Mouse (Mus musculus): ENCODE results near the gene Ctnna3. TPM values are rescaled to one million over a fixed set of nuclear protein-coding genes. Genes with fewer than 3 reads are reported as not detected.

Ctnna3 gene
- polyA plus RNA-seq, 1 experiment from 2014 or later: 1.1 TPM

DNA sequence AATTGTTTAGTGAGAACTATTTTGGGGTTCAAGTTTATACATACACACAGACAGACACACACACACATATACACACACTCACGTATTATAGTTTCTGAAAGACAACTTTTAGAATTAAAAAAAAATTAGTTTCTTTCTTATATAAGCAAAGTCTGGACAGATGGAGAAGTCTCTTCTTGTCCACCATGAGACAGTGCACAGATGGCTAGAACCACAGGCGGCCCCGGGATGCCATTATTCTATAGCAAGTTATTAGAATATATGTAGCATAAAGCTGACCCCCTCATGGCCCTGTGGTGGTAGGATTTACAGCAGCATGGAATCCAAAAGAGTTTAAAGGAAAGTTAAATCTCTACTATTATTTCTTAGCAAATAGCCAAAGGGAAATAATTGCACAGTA is 223.7 kb downstream of the Ctnna3 start:
- H3K36me3 ChIP-seq: no peaks in the 10 kb centered on the region
- no peak overlapping the region for H3K27ac ChIP-seq (replicated peaks)
- no peaks in the 10 kb centered on the region for H3K9me3 ChIP-seq
- no peak overlapping the region for H3K4me3 ChIP-seq
- ATAC-seq (replicated peaks): no peak
- no peaks in the 10 kb centered on the region for H3K4me1 ChIP-seq
- WGBS: 94% methylated on average over 3 of the region's 3 CpGs
- H3K4me2 ChIP-seq (replicated peaks): no peak overlapping the region
- no peak overlapping the region for H3K9ac ChIP-seq (replicated peaks)
- no peaks in the 10 kb centered on the region for H3K27me3 ChIP-seq

DNA sequence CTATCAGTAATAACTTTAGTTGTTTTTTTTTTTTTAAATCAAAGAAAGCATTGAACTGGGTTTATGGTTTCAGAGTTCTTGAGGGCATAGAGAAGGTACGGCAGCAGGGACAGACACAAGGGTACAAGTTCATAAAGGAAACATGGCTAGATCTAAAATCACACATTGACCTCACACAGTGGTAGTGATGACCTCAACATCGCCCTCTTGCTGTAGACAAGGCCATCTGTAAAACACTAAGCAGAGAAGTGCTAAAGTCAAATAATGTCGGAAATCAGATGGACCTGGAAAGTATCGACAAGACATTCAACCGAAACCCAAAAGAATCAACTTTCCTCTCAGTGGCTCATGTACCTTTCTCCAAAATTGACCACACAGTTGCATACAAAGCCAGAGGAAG is 224.7 kb downstream of the Ctnna3 start:
- no peak overlapping the region for H3K27ac ChIP-seq (replicated peaks)
- H3K9ac ChIP-seq (replicated peaks): no peak overlapping the region
- H3K4me2 ChIP-seq (replicated peaks): no peak overlapping the region
- H3K4me3 ChIP-seq: no peak overlapping the region
- no peak for ATAC-seq (replicated peaks)
- no peaks in the 10 kb centered on the region for H3K9me3 ChIP-seq
- 90% methylated on average over 5 of the region's 5 CpGs for WGBS
- H3K4me1 ChIP-seq: no peaks in the 10 kb centered on the region
- H3K27me3 ChIP-seq: no peaks in the 10 kb centered on the region
- H3K36me3 ChIP-seq: no peaks in the 10 kb centered on the region

DNA sequence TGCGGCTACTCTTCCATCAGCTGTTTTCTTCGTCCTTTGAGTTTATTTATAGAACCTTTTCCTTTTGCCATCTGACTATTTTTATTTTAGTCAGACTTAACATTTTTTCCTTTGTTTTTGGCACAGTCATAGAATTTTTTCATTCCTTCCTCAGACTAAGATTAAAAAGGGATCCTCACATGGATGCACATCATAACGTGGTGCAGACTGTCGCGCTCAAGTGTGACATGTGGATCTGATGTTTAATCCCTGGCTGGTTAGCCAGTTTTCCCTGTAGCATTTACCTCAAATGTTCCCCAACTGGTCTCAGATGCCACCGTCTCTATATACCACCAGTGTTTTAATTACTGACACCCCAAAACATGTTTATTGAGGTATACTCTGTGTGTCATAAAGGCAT is 246.4 kb downstream of the Ctnna3 start:
- no peaks in the 10 kb centered on the region for H3K4me1 ChIP-seq
- H3K9me3 ChIP-seq: no peaks in the 10 kb centered on the region
- no peak overlapping the region for H3K27ac ChIP-seq (replicated peaks)
- no peak overlapping the region for H3K9ac ChIP-seq (replicated peaks)
- WGBS: 83% methylated on average over 6 of the region's 6 CpGs
- ATAC-seq (replicated peaks): no peak
- no peaks in the 10 kb centered on the region for H3K36me3 ChIP-seq
- no peak overlapping the region for H3K4me2 ChIP-seq (replicated peaks)
- H3K4me3 ChIP-seq: no peak overlapping the region
- H3K27me3 ChIP-seq: no peaks in the 10 kb centered on the region

DNA sequence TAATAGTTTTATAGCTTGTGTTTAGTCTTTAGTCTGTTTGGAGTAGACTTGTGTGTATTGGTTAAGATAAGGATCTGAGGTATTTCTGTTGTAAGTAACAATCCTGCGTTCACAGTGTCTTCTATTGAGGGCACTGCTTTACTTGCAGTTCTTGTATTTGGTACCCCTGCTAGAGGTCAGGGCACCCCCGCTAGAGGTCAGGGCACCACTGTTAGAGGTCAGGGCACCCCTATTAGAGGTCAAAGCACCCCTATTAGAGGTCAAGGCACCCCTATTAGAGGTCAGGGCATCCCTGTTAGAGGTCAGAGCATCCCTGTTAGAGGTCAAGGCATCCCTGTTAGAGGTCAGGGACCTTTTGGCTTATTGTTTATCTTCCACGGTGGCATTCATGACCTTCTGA is 259.3 kb downstream of the Ctnna3 start:
- no peaks in the 10 kb centered on the region for H3K9me3 ChIP-seq
- H3K4me2 ChIP-seq (replicated peaks): no peak overlapping the region
- H3K4me1 ChIP-seq: no peaks in the 10 kb centered on the region
- no peaks in the 10 kb centered on the region for H3K36me3 ChIP-seq
- WGBS: 53% methylated on average over 3 of the region's 3 CpGs
- no peak overlapping the region for H3K27ac ChIP-seq (replicated peaks)
- H3K4me3 ChIP-seq: no peak overlapping the region
- no peak overlapping the region for H3K9ac ChIP-seq (replicated peaks)
- ATAC-seq (replicated peaks): no peak
- no peaks in the 10 kb centered on the region for H3K27me3 ChIP-seq

DNA sequence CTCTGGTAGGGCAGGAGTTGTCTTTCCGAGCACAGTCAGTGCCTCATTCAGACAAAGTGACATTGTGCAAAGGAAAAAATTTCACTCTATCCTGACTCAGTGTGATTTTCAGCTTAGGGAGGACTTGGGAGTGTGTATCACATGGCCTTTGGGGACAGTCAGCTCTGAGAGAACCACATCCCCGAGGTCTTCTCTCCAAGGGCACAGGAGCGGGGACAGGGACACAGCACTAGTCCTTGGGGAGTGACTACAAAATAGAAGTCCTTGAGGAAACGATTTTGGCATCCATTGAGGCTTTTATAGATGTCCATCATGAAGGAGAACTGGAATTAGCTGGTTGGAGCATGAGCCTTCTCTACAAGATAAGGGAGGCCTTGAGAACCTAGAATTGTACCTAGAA is 259.8 kb downstream of the Ctnna3 start:
- H3K9ac ChIP-seq (replicated peaks): no peak overlapping the region
- H3K4me3 ChIP-seq: no peak overlapping the region
- no peak overlapping the region for H3K27ac ChIP-seq (replicated peaks)
- no peaks in the 10 kb centered on the region for H3K4me1 ChIP-seq
- no peaks in the 10 kb centered on the region for H3K36me3 ChIP-seq
- H3K27me3 ChIP-seq: no peaks in the 10 kb centered on the region
- no peaks in the 10 kb centered on the region for H3K9me3 ChIP-seq
- H3K4me2 ChIP-seq (replicated peaks): no peak overlapping the region
- 58% methylated on average over 4 of the region's 4 CpGs for WGBS
- no peak for ATAC-seq (replicated peaks)

DNA sequence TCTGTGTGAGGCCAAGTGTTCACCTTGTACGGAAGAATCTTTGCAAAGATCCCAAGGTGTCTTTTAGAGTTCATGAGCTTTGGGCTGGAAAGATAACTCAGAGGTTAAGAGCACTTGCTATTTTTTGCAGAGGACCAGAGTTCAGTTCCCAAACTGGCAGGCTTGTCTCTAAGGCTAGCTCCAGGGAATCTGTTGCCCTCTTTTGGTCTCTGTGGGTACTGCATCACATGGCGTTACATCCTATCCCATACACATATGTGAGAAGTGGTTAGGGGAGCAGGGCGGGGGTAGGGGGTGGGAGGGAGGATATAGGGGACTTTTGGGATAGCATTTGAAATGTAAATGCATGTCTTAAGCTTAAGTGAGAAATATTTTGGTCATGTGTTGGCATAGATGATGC is 262.1 kb downstream of the Ctnna3 start:
- Histone ChIP-seq H3K4me3 (no peak overlapping the region), H3K27me3 (no peaks in the 10 kb centered on the region), H3K36me3 (no peaks in the 10 kb centered on the region), H3K9me3 (no peaks in the 10 kb centered on the region), H3K4me1 (no peaks in the 10 kb centered on the region), H3K27ac (replicated peaks) (no peak overlapping the region), H3K9ac (replicated peaks) (no peak overlapping the region), H3K4me2 (replicated peaks) (no peak overlapping the region)
- WGBS: 50% methylated on average over 3 of the region's 3 CpGs
- 0 out of 2 replicates have a peak, but pooled peaks have one; percentile 29 for ATAC-seq (replicated peaks)

DNA sequence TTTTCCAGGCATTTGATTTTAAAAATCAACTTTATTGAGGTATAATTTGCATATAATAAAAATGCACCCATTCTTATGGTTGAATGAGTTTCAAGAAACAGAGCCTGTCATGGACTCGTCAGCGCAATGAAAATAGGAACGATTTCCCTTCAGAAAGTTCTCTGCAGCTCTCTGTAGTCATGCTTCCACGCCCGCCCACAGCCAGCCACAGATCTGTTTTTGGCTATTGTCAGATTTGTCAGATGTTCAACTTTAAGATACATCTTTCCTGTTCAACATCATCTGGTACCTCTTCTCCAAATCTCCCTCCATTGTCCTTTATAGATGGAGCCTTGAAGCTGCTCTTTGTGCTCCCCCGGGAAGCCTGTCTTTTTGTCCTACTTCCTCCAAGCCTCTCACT is 280.3 kb downstream of the Ctnna3 start:
- no peak overlapping the region for H3K4me2 ChIP-seq (replicated peaks)
- H3K27me3 ChIP-seq: no peaks in the 10 kb centered on the region
- no peaks in the 10 kb centered on the region for H3K4me1 ChIP-seq
- WGBS: 74% methylated on average over 6 of the region's 6 CpGs
- no peak for ATAC-seq (replicated peaks)
- H3K36me3 ChIP-seq: no peaks in the 10 kb centered on the region
- H3K27ac ChIP-seq (replicated peaks): no peak overlapping the region
- no peaks in the 10 kb centered on the region for H3K9me3 ChIP-seq
- H3K4me3 ChIP-seq: no peak overlapping the region
- H3K9ac ChIP-seq (replicated peaks): no peak overlapping the region

DNA sequence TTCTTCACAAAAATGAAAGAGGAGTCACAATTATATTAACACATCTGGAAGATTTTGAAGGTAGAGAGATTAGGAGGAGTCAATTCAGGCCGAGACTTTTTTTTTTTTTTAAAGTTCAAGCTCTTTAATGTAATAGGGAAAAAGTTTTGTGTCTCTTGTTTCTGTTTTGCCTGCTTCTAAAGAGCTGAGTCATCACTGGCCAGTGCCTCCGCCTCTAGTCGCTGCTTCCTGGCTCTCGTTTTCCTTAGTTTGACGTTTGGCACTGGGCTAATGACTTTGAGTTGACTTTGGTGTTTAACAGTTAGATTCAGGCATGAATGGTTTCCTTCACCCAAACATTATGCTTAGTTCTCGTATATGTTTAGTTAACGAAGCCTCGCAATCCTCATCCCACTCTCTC is 282.6 kb downstream of the Ctnna3 start:
- no peaks in the 10 kb centered on the region for H3K36me3 ChIP-seq
- no peak for ATAC-seq (replicated peaks)
- H3K4me3 ChIP-seq: no peak overlapping the region
- 64% methylated on average over 8 of the region's 8 CpGs for WGBS
- no peak overlapping the region for H3K9ac ChIP-seq (replicated peaks)
- no peak overlapping the region for H3K4me2 ChIP-seq (replicated peaks)
- no peak overlapping the region for H3K27ac ChIP-seq (replicated peaks)
- H3K4me1 ChIP-seq: no peaks in the 10 kb centered on the region
- no peaks in the 10 kb centered on the region for H3K9me3 ChIP-seq
- H3K27me3 ChIP-seq: no peaks in the 10 kb centered on the region

DNA sequence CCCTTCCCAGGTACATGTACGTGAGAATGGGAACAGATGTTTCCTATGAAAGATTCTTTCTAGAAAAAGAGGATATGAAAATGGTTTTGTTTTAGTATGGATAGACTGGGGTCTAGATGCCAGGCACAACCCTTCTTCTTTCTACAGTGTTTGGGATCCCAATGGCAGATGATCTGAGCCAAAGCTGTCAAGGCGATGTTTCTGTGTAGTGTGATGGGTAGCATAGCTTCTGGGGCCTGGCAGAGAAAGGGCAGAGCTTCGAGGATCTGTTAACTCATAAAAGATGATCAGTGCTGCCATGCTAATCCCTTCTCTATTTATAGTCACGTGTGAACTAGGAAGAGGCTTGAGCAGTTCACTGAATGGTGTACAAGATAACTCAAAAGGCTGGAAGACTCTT is 284.3 kb downstream of the Ctnna3 start:
- H3K4me1 ChIP-seq: no peaks in the 10 kb centered on the region
- H3K27me3 ChIP-seq: no peaks in the 10 kb centered on the region

DNA sequence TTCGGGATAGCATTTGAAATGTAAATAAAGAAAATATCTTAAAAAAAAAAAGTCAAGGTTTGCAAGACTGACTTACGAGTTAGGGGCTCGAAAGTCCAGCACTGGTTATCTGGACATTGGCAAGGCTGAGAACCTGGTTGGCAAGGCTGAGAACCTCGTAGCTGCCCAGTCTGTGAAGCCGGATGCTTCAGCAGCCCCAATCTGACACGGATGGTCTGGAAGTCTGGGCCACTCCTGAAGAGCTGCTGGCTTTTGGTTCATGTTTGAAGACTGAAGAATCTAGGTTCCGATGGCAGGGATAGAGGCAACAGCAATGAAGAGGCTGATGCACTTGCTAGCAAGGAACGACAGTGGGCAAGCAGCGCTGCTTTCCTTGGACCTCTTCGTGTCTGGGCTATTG is 339.0 kb downstream of the Ctnna3 start:
- H3K4me2 ChIP-seq (replicated peaks): no peak overlapping the region
- H3K36me3 ChIP-seq: no peaks in the 10 kb centered on the region
- no peak overlapping the region for H3K27ac ChIP-seq (replicated peaks)
- no peaks in the 10 kb centered on the region for H3K27me3 ChIP-seq
- no peaks in the 10 kb centered on the region for H3K9me3 ChIP-seq
- no peak for ATAC-seq (replicated peaks)
- no peak overlapping the region for H3K9ac ChIP-seq (replicated peaks)
- WGBS: 91% methylated on average over 10 of the region's 10 CpGs
- H3K4me1 ChIP-seq: no peaks in the 10 kb centered on the region
- H3K4me3 ChIP-seq: no peak overlapping the region

More for the DNA sequence above, 284.3 kb downstream of the Ctnna3 start:
- Histone ChIP-seq H3K9ac (replicated peaks) (no peak overlapping the region), H3K4me2 (replicated peaks) (no peak overlapping the region), H3K4me3 (no peak overlapping the region), H3K9me3 (no peaks in the 10 kb centered on the region), H3K27ac (replicated peaks) (no peak overlapping the region), H3K36me3 (no peaks in the 10 kb centered on the region)
- 79% methylated on average over 4 of the region's 4 CpGs for WGBS
- no peak for ATAC-seq (replicated peaks)

DNA sequence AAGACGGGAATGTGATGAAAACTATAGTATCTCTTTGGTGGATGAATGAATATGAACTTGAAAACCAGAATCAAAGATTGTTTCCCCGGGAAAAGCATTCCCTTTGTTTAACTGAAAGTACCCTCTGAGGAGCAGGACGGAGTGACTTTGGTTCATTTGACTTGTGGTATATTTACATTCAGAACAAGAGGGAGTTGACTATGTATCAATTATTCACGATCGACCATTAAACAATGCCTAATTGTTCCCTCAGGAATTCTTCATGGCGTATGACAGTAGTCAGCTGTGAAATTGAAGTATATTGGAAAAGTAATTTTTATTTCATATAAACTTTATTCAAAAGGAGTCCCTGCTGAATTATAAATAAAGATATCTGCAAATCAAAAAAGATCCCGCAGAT is 341.8 kb downstream of the Ctnna3 start:
- no peaks in the 10 kb centered on the region for H3K4me1 ChIP-seq
- no peak overlapping the region for H3K9ac ChIP-seq (replicated peaks)
- 87% methylated on average over 7 of the region's 7 CpGs for WGBS
- no peaks in the 10 kb centered on the region for H3K9me3 ChIP-seq
- no peak overlapping the region for H3K27ac ChIP-seq (replicated peaks)
- no peaks in the 10 kb centered on the region for H3K36me3 ChIP-seq
- H3K4me2 ChIP-seq (replicated peaks): no peak overlapping the region
- H3K27me3 ChIP-seq: no peaks in the 10 kb centered on the region
- no peak for ATAC-seq (replicated peaks)
- H3K4me3 ChIP-seq: no peak overlapping the region

DNA sequence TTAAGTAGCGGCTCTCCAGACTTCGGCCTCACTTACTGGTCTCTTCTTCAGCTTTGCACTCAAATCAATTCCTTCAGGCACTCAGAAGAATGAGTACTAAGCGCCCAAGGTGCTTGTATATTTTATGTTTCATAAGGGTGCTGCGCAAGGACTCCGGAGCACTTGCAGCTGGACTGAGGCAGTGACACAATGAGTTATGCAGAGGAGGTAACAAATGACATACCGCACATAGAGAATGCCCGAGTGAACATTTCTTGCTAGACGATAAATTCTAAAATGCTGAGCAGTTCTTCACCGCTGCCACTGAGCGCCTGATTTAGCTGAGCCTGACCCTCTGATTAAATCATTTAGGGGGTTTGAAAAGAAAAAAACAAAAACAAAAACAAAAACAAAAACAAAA is 342.2 kb downstream of the Ctnna3 start:
- 93% methylated on average over 10 of the region's 10 CpGs for WGBS
- Histone ChIP-seq H3K36me3 (no peaks in the 10 kb centered on the region), H3K9ac (replicated peaks) (no peak overlapping the region), H3K27ac (replicated peaks) (no peak overlapping the region), H3K9me3 (no peaks in the 10 kb centered on the region), H3K4me1 (no peaks in the 10 kb centered on the region), H3K4me2 (replicated peaks) (no peak overlapping the region), H3K27me3 (no peaks in the 10 kb centered on the region), H3K4me3 (no peak overlapping the region)
- no peak for ATAC-seq (replicated peaks)

DNA sequence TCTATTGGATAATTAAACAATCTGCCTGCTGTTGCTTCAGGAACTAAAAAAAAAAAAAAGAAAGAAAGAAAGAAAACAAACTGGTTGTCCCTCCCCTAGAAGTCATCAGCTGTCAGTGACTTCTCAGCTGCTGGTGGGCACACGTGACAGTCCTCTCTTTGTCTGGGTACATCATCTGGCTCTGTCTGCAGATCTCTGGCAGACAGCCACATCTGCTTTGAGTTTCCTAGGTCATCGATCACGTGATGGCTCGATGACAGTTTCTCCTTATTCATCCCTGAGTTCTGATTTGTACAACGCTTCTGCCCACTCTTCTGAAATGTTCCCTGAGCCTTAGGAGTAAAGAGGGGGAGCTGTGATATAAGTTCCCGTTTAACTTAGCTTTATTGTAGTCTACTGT is 352.1 kb downstream of the Ctnna3 start:
- no peaks in the 10 kb centered on the region for H3K4me1 ChIP-seq
- no peak overlapping the region for H3K27ac ChIP-seq (replicated peaks)
- whole genome bisulfite sequencing: 76% methylated on average over 6 of the region's 6 CpGs
- H3K4me2 ChIP-seq (replicated peaks): no peak overlapping the region
- no peak overlapping the region for H3K9ac ChIP-seq (replicated peaks)
- H3K36me3 ChIP-seq: no peaks in the 10 kb centered on the region
- no peaks in the 10 kb centered on the region for H3K27me3 ChIP-seq
- no peak for ATAC-seq (replicated peaks)
- no peaks in the 10 kb centered on the region for H3K9me3 ChIP-seq
- H3K4me3 ChIP-seq: no peak overlapping the region
